Mouse (Mus musculus) cerebral cortex, adult 2 months (tissue): Measurements from ENCODE around the gene Slc6a9.

Experiments used
- WGBS: fragments of 180-500 bp; shearing (Covaris S2); methylation state at CpG from one replicate; pipeline ENCODE4 v1.1.7; 2018; 5-methylcytosine and 5-hydroxymethylcytosine counted together

Slc6a9 gene

DNA sequence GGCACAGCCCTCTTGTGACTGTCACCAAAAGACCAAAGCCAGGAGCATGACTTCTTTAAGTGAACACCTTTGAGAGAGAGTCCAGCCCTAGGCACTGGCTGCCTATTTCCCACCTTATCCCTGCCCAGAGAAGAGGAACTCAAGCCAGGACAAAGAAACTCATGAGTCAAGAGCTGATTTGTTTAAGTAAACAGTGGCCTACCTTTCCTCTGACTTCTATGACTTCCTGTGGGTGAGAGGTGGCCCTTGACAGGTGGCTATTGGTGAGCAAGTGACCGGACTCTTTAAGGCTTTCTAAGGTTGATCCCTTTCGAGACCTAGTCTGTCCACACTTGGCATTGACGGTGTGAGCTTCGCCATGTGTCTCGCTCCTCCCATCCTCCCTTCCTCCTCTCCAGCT is 6.5 kb downstream of the Slc6a9 start:
- 95% methylated on average over 5 of the region's 5 CpGs for WGBS

DNA sequence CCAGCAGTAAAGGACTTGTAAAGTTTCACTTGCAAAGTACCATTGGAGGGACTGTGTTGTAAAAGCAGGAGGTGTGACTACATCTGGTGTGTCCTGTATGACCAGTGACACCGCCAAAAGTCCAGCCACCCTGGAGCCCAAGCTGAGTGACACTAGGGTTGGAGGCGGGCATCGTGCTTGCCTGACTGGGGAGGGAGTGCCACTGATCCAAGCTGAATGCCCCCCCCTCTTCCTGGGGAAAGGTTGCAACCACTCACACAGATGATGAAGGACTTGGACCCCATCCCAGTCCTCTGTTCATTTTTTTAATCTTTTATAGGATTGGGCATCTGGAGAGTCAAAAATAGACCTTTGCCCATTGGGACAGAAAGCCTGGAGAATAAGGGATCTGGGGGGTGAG is 7.3 kb downstream of the Slc6a9 start:
- 84% methylated on average over 3 of the region's 3 CpGs for WGBS

- 92% methylated on average over 5 of the region's 5 CpGs for WGBS
These were observed 8.8 kb downstream of the Slc6a9 start for GRCm38 (mm10) chr4:117843101-117843500.

GRCm38 (mm10) chr4:117844467-117844866 is 10.2 kb downstream of the Slc6a9 start:
- WGBS, result 92% methylated on average over 5 of the region's 5 CpGs

- 79% methylated on average over 11 of the region's 11 CpGs for WGBS
These were observed 11.0 kb downstream of the Slc6a9 start for GRCm38 (mm10) chr4:117845316-117845715.

- 96% methylated on average over 4 of the region's 4 CpGs for WGBS
These were observed 12.0 kb downstream of the Slc6a9 start for GRCm38 (mm10) chr4:117846261-117846660.

DNA sequence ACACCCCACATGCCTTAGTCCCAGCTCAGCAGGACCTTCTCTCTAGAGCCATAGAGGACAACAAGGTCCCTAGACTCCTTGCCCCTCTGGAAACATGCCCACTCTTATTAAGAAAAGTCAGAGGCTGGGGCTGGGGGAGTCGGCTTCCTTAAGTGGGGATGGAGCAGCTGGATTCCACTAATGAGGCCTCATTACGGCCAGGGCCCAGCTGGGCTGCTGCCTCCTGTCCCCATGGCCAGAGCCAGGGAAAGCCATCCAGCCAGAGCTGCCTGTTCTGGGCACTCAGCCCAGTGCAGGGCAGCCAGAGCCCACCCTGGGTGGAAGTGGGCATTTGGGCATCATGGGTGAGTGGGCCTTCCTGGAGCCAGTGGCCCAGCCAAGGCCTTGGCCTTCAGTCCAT is 12.7 kb downstream of the Slc6a9 start:
- 64% methylated on average over 2 of the region's 2 CpGs for WGBS

- WGBS, result 63% methylated on average over 17 of the region's 17 CpGs
These were observed 14.8 kb downstream of the Slc6a9 start for GRCm38 (mm10) chr4:117849063-117849462.

- WGBS, result 57% methylated on average over 5 of the region's 5 CpGs
These were observed 15.2 kb downstream of the Slc6a9 start for GRCm38 (mm10) chr4:117849506-117849905.

GRCm38 (mm10) chr4:117850176-117850575 is 15.9 kb downstream of the Slc6a9 start:
- WGBS, result 66% methylated on average over 7 of the region's 7 CpGs

DNA sequence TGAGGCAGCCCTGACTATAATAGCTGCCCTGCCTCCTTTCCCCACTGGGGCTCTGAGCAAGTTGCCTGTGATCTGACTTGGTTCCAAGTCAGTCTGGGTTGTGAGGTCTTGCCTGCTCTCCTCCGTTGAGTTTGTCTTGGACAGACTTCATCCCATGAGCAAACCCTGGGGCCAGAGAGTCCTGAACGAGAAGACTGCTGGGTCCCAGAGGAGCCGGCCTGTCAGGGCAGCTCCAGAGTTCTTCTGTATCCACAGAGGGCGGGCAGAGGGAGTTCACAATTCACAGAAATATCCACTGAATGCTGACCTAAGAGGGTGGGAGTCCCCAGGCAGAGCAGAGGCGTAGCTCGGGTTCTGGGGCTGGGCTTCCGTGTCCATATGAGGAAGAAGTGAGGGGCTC is 16.6 kb downstream of the Slc6a9 start:
- 67% methylated on average over 7 of the region's 7 CpGs for WGBS

GRCm38 (mm10) chr4:117852152-117852868 is 18.0 kb downstream of the Slc6a9 start:
- 78% methylated on average over 10 of the region's 10 CpGs for WGBS

DNA sequence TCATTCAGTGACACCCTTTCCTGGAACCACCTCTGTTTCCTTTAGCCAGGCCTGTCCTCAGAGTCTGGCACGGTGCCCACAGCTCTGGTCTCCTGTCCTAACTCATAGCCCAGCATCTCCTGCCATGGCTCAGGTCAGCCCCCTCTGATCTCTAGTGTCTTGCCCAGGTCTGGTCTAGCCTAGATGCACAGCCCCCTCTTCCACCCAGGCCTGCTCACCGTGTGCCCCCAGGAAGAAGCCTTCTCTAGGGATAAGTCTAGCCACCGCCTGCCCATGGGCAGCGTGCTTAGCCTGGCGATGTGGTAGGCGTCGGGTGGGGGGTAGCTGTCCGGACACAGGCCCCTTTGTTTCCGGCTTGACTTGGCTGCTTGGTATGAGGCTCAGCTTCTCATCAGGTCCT is 20.8 kb downstream of the Slc6a9 start:
- WGBS, result 66% methylated on average over 9 of the region's 9 CpGs

GRCm38 (mm10) chr4:117858794-117859193 is 24.5 kb downstream of the Slc6a9 start:
- 52% methylated on average over 3 of the region's 3 CpGs for WGBS

DNA sequence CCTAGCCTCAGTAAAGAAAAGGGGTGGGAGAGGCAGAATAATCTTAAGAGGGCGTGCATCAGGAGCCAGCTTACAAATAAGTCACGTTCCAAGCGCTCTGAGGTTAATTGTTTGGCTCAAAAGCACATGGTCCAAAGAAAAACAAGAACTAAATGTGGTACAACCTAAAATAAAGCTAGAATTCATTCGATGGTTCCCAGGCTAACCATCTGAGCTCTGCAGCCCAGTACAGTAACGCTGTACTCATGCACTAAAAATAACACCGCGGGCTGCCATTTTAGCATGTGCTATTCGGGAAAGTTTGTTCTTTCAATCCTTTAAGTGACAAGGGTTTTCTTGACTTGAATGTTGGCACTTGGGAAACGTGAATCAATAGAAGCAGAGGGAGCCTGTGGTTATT is 26.3 kb downstream of the Slc6a9 start:
- 35% methylated on average over 9 of the region's 9 CpGs for WGBS

GRCm38 (mm10) chr4:117862823-117863222 is 28.5 kb downstream of the Slc6a9 start:
- WGBS, result 33% methylated on average over 4 of the region's 4 CpGs

DNA sequence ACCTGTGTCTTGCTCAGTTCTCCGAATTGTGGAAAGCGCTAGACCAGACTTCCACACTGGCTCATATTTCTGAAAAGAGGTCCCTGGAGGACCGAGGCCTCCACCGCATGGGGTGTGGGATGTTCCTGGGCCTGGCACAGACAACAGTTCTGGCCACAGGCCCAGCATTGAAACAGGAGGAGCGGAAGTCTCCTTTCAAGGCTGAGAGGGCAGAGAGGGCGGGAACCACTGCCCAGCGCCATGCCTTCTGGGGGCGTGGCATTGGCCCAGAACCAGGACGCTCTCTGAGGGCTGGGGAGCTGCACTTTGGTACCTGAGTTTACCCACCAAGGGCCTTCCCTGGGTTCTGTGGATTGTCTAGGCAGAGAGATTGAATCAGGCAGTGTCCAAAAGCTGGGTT is 31.8 kb downstream of the Slc6a9 start:
- WGBS, result 51% methylated on average over 9 of the region's 9 CpGs

GRCm38 (mm10) chr4:117867000-117867399 is 32.7 kb downstream of the Slc6a9 start:
- WGBS, result 88% methylated on average over 6 of the region's 6 CpGs

DNA sequence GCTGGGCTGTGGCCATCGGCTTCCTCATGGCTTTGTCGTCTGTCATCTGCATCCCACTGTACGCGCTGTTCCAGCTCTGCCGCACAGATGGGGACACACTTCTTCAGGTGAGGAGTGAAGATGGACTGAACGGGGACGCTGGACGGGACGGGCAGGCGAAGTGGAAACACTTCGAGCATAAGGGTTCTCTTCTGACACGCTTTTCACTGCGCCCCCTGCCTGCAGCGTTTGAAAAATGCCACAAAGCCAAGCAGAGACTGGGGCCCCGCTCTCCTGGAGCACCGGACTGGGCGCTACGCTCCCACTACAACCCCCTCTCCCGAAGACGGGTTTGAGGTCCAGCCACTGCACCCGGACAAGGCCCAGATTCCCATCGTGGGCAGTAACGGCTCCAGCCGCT is 33.5 kb downstream of the Slc6a9 start:
- WGBS, result 26% methylated on average over 24 of the region's 24 CpGs

GRCm38 (mm10) chr4:117869317-117869716 is 35.0 kb downstream of the Slc6a9 start:
- WGBS, result 66% methylated on average over 9 of the region's 9 CpGs

DNA sequence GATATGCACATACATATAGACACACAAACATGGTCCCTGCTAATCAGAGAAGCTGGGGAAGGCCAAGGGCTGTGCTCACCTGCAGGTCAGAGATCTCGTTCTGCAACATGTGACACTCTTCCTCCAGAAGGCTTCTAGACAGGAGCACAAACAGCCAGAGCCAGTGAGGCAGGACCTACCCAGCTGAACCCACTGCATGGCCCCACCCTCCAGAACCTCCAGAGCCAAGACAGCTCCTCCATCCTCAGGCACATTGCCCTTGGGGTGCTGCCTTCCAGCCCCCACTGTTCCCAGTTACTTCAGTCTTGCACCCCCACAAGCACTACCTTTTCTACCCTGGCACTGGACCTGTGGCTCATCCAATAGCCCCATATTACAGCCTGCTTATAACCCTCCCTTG is 36.1 kb downstream of the Slc6a9 start:
- 65% methylated on average over 1 of the region's 1 CpGs for WGBS

DNA sequence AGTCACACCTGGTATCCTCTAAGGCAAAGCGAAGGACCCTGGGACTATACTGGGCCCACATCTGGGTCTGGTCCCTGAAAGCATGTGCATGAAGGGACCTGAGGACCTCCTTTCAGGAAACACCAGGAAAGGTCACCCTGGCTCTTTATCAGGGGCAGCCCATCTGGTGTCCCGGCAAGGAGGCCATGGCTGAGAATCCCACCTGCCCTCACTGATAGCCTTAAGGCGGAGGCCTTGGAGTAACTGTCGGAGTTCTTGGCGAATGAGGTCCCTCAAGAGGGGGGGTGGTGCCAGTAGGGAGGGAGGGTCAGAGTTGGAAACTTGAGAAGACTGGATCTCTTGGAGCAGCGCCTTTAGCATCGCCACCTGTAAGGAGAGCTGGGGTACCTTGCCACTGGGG is 37.5 kb downstream of the Slc6a9 start:
- WGBS, result 78% methylated on average over 7 of the region's 7 CpGs

- WGBS, result 21% methylated on average over 14 of the region's 14 CpGs
These were observed 38.2 kb downstream of the Slc6a9 start, which contains the start of gene Ccdc24 for GRCm38 (mm10) chr4:117872471-117872886. Gene Ccdc24 (minus strand): TSS chr4:117872557.

DNA sequence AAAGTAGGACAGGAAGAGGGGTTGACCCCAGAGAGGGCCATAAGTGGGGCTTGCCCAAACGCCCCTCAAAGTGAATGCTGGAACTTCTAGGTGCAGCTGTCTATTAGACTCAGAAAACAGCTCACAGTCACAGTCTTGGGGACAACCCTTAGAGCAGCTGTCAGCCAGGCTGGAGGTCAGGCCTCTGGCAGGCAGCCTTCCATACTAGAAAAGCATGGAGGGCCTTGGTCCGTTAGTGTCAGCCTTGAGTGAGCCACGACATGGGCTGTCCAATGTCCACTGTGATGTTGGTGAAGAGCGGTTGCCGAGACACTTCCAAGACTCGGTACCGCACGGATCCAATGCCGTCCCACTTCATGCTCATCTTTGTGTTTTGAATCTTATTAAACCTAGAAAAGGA is 39.3 kb downstream of the Slc6a9 start:
- WGBS, result 89% methylated on average over 9 of the region's 9 CpGs
